Mouse (Mus musculus) intestine, embryonic 16.5 days (tissue): ENCODE results near the gene Nps. TPM values are rescaled to one million over a fixed set of nuclear protein-coding genes. Genes with fewer than 3 reads are reported as not detected.
A peak's percentile ranks its signal among the peaks of the same experiment; 100 is the strongest.
"Not testable (repeated sequence)": the region's sequence is repeated elsewhere in the genome, so short reads cannot be mapped to it uniquely, and the experiment has no call there.

ENCODE experiments used
- ATAC-seq: fragments of 200-750 bp; cut with Nextera tagmentation; 2 replicates; pipeline ENCODE4 v1.8.0; 2017; ENCODE audit warnings: moderate TSS enrichment, moderate library complexity
- H3K27ac ChIP-seq: fragments of 300-500 bp; sonication (generic); 2 replicates; pipeline ENCODE4 v1.5.1; 2014; ENCODE audit warnings: mild to moderate bottlenecking, low read length
- H3K27me3 ChIP-seq: fragments of 300-500 bp; sonication (generic); replicated peaks from 2 replicates; pipeline ENCODE4 v1.6.1; 2014; ENCODE audit warnings: low read length, control low read depth, mixed read lengths; ENCODE audit not compliant: control insufficient read depth, insufficient read depth
- H3K36me3 ChIP-seq: fragments of 300-500 bp; sonication (generic); 2 replicates; pipeline ENCODE4 v1.6.1; 2014; ENCODE audit warnings: low read length, control low read depth; ENCODE audit not compliant: control insufficient read depth, insufficient read depth
- H3K4me1 ChIP-seq: fragments of 300-500 bp; sonication (generic); 2 replicates; pipeline ENCODE4 v1.6.1; 2014; ENCODE audit warnings: low read length, control low read depth, mixed read lengths; ENCODE audit not compliant: control insufficient read depth, insufficient read depth
- H3K4me2 ChIP-seq: fragments of 300-500 bp; sonication (generic); 2 replicates; pipeline ENCODE4 v1.6.1; 2014; ENCODE audit warnings: low read depth, low read length, control low read depth
- H3K4me3 ChIP-seq: fragments of 300-500 bp; sonication (generic); 2 replicates; pipeline ENCODE4 v1.5.1; 2014; ENCODE audit warnings: mild to moderate bottlenecking, low read length
- H3K9ac ChIP-seq: fragments of 300-500 bp; sonication (generic); 2 replicates; pipeline ENCODE4 v1.6.1; 2014; ENCODE audit warnings: low read depth, low read length
- H3K9me3 ChIP-seq: fragments of 300-500 bp; sonication (generic); 2 replicates; pipeline ENCODE4 v1.6.1; 2016; ENCODE audit warnings: low read length, control low read depth; ENCODE audit not compliant: control insufficient read depth
- WGBS: fragments of 180-500 bp; shearing (Covaris S2); extraction: QIAGEN DNeasy Blood & Tissue Kit; methylation state at CpG from one replicate; pipeline ENCODE4 v1.1.7; 2014; 5-methylcytosine and 5-hydroxymethylcytosine counted together
- polyA plus RNA-seq: library from polyadenylated mRNA; unstranded; fragments of >200 nt; fragmentation: Nextera tagmentation; extraction: Ambion mirVana; gene quantifications from 2 replicates; pipeline ENCODE4 v1.2.1, GENCODE M21; 2015

Gene Nps
- polyA plus RNA-seq = not detected in 2 replicates

DNA sequence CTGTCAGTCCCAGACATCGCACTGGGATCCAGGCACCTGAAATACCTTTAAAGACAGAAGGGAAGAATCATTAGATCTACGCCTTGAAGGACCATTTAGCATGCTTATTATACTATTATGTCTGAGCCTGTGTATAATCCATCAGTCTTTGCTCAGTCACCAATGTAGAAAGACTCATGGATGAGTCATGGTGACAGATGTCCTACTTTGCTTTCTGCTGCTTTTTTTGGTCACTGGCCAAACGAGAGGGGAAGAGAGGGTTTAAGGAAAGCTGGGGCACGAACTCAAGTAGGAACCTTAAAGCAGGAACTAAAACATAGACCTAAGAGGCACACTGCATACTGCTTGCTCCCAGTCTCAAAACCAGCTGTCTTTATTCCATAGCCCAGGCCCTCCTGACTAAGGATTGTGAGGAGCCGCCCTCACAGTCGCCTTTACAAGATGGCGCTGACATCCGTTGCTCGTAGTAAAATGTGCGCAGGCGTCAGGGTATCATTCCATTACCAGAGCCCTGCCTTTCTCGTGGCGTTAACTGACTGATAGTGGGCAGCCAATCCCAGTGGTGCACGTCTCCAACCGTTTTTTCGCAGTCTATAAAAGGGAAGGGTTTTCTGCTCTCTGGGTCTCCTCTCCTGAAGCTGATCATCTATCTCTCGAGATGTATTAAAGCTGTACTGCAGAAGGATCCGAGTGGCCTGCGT, at the start of gene Nps:
Nps (plus strand) TSS at position 651 of the 701 bp plus-strand sequence.
- WGBS = 86% methylated on average over 19 of the region's 19 CpGs
- not testable (repeated sequence) for H3K4me3 ChIP-seq, H3K9me3 ChIP-seq, H3K27me3 ChIP-seq, H3K36me3 ChIP-seq, H3K4me1 ChIP-seq, H3K9ac ChIP-seq, ATAC-seq, H3K4me2 ChIP-seq, H3K27ac ChIP-seq

DNA sequence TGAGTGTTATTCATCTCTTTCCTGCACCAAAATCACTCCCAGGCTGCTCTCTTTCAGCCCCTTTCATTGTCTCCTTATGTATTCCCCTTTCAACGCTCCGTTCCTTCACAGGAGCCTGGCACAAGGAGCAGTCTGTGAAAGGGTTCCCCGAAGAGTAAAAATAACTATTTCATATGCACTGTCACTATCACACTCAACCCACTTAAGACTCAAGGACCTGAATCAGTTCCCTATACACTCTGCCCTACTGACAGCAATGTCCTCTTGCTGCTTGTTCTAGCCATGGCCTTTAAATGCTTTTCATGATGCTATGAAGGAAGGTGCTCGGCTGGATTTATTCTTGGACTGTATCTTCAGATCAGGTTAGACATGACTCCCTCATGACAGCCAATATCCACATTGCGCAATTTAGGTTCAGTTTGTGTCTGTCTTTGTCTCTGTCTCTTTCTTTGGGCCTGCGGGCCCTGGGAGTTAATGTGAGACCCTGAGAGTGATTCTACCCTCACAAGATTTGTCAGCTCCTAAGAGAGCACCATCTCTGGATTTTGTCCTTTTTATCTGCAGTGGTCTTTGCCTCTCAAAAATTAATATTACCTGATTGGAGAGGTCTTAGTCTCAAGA, 49.4 kb upstream of the Nps start:
- 88% methylated on average over 6 of the region's 6 CpGs for WGBS
- no peak overlapping the region for H3K27ac ChIP-seq
- no peak for ATAC-seq
- H3K9me3 ChIP-seq = no peaks in the 10 kb centered on the region
- no peaks in the 10 kb centered on the region for H3K36me3 ChIP-seq
- no peaks in the 10 kb centered on the region for H3K4me1 ChIP-seq
- no peak overlapping the region for H3K9ac ChIP-seq
- H3K4me2 ChIP-seq = no peak overlapping the region
- no peaks in the 10 kb centered on the region for H3K27me3 ChIP-seq
- H3K4me3 ChIP-seq = no peak overlapping the region

DNA sequence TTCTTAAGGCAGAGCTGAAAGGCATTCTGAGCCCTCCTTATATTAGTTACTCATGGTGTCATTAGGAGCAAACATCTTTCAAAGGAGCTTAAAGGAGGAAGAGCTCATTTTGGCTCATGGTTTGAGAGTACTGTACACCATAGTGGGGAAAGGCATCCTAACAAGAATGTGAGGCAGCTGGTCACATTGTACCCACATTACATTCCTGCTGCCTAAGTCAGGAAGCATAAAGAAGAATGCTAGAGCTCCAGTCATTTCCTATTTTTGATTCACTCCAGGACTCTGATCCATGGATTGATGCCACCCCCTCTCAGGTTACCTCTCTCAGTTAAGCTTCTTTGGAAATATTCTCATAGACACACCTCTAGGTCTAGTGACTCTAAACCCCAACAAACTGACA, 48.2 kb upstream of the Nps start:
- no peak overlapping the region for H3K27ac ChIP-seq

DNA sequence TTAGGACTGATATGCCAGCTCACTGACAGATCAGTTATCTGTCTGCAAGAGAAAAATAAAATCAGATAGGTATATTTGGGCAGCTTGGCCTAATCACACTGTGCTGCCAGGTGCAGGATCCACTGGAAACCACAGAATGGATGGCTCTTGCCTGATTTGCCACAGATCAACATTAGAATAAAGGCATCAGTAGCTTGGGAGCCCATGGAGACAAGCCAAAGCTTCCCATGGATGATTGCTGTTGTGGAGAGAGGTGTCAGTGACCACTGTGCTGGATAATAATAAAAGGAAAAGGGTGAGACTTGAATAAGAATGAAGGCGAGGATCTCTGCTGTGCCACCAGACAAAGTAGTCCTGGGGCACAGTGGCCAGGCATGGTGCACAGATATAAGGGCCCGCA, 47.7 kb upstream of the Nps start:
- WGBS = 89% methylated on average over 2 of the region's 2 CpGs

More for the DNA sequence above, 48.2 kb upstream of the Nps start:
- no peak for ATAC-seq
- H3K9me3 ChIP-seq = no peaks in the 10 kb centered on the region
- no peak overlapping the region for H3K4me3 ChIP-seq
- no peaks in the 10 kb centered on the region for H3K36me3 ChIP-seq
- no peak overlapping the region for H3K9ac ChIP-seq
- no peaks in the 10 kb centered on the region for H3K27me3 ChIP-seq
- no peak overlapping the region for H3K4me2 ChIP-seq
- no peaks in the 10 kb centered on the region for H3K4me1 ChIP-seq

DNA sequence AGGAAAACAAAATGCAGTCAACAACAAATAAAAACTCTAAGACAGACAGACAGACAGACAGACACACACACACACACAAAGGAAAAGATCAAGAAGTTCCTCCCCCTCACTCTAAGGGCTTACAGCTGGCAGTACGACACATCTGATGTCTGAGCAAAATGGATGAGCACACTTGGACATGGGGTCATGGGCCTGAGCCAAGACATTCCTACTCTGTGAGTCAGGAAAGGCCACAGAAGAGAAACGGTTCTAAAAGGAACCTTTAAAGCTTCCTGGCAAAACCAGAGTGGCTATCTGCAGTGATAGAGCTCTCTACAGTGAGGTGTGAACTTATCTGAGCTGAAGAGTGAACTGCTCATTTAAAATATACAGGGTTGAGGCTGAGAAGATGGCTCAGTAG, 46.0 kb upstream of the Nps start:
- Histone ChIP-seq H3K4me2 (no peak overlapping the region), H3K4me3 (no peak overlapping the region), H3K9ac (no peak overlapping the region), H3K27ac (no peak overlapping the region), H3K36me3 (no peaks in the 10 kb centered on the region), H3K27me3 (no peaks in the 10 kb centered on the region), H3K9me3 (no peaks in the 10 kb centered on the region), H3K4me1 (no peaks in the 10 kb centered on the region)
- 29% methylated on average over 2 of the region's 2 CpGs for WGBS
- ATAC-seq = peak; percentile 67; the same call in 1 of the 2 replicates

More for the DNA sequence above, 47.7 kb upstream of the Nps start:
- H3K9me3 ChIP-seq = no peaks in the 10 kb centered on the region
- H3K4me2 ChIP-seq = no peak overlapping the region
- no peaks in the 10 kb centered on the region for H3K4me1 ChIP-seq
- no peaks in the 10 kb centered on the region for H3K27me3 ChIP-seq
- H3K9ac ChIP-seq = no peak overlapping the region
- no peaks in the 10 kb centered on the region for H3K36me3 ChIP-seq
- H3K4me3 ChIP-seq = no peak overlapping the region
- H3K27ac ChIP-seq = no peak overlapping the region
- no peak for ATAC-seq

DNA sequence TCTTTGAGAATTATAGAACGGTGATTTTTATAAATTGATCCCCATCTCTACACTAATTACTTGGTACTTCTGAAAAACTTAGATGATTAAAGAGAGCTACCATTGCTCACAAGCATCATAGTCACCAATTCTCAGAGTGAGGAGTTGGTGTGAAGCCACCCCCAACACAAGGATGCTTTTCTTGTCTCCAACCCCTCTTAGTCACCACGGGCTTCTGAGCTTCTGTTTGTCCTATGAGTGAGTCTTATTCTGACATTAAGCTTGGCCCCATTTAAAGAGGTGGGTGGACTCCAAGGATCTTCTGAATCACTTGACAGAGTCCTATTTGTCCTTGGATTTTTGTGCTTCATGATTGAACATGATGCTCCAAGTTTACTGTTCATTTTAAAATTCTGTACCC, 37.0 kb upstream of the Nps start:
- Histone ChIP-seq H3K27ac (no peak overlapping the region), H3K4me2 (no peak overlapping the region), H3K9me3 (no peaks in the 10 kb centered on the region), H3K4me3 (no peak overlapping the region), H3K4me1 (no peaks in the 10 kb centered on the region), H3K27me3 (no peaks in the 10 kb centered on the region), H3K36me3 (no peaks in the 10 kb centered on the region), H3K9ac (no peak overlapping the region)
- 82% methylated on average over 2 of the region's 2 CpGs for WGBS
- no peak for ATAC-seq

DNA sequence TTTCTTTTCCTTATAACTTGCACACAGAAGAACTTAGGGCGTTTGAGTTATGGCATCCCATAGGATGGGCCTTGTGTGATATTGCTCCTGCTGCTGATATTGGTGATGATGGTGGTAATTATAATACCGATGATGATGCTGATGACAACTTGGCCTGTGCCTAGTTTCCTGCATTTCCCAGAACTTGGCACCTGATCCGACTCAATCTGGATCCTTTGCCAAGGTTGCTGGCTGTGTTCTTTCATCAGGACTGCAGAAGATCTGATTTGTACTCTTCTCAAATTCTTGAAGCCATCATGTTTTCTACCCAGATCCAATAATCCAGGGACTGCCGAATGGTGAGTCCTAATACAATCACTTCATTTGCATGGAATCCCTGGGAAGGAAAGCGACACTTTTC, 32.5 kb upstream of the Nps start:
- no peak overlapping the region for H3K4me3 ChIP-seq

DNA sequence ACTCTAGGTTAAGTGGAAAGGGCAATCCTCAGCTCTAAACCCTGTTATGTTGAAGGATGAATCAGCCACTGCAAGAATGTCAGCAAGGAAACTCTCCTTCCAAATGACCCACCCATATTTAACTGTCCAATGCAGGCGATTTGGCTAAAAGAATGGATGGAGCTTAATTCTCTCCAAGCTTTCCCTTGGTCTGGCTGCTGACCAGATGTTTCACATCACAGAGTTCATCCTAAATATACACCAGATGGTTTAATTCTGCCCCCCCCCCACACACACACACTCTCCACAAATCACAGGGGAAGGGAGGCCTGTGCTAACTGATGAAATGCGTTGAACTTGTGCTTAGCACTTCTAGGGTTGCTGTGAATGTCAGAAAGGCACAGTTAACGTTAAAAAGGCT, 21.4 kb upstream of the Nps start:
- Histone ChIP-seq H3K4me1 (0 out of 2 replicates have a peak, but pooled peaks cover 2% of the 10 kb centered on the region), H3K27me3 (no peaks in the 10 kb centered on the region), H3K9ac (no peak overlapping the region), H3K27ac (peak overlapping the region; percentile 15; the same call in 1 of the 2 replicates), H3K4me2 (no peak overlapping the region), H3K9me3 (no peaks in the 10 kb centered on the region), H3K36me3 (no peaks in the 10 kb centered on the region), H3K4me3 (no peak overlapping the region)
- WGBS = 28% methylated on average over 3 of the region's 3 CpGs
- peak; percentile 80 for ATAC-seq

More for the DNA sequence above, 32.5 kb upstream of the Nps start:
- Histone ChIP-seq H3K4me1 (no peaks in the 10 kb centered on the region), H3K27me3 (no peaks in the 10 kb centered on the region), H3K4me2 (no peak overlapping the region), H3K36me3 (no peaks in the 10 kb centered on the region), H3K9me3 (no peaks in the 10 kb centered on the region), H3K27ac (no peak overlapping the region), H3K9ac (no peak overlapping the region)
- no peak for ATAC-seq
- 89% methylated on average over 5 of the region's 5 CpGs for WGBS

DNA sequence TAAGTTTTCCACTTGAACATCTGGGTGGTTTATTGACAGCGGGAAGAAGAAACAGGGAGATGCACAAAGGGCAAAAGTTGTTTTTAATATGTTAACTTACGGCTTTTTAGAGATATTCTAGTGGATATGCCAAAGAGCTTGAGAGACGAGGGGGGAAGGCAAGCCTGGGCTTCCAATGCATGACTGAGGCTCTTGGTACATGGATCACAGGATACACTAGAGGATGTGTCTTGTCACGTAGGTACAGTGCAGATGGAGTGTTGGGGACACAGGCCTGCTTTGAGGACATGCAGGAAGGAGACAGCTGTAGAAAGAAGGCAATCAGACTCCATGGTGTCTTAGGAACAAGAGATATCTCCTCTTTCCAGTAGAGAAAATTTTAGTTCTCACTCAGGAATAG, 19.1 kb upstream of the Nps start:
- Histone ChIP-seq H3K27ac (no peak overlapping the region), H3K4me1 (0 out of 2 replicates have a peak, but pooled peaks cover 2% of the 10 kb centered on the region), H3K4me2 (no peak overlapping the region), H3K4me3 (no peak overlapping the region), H3K27me3 (no peaks in the 10 kb centered on the region), H3K9ac (no peak overlapping the region), H3K9me3 (no peaks in the 10 kb centered on the region), H3K36me3 (no peaks in the 10 kb centered on the region)
- no peak for ATAC-seq
- 81% methylated on average over 4 of the region's 4 CpGs for WGBS
